Mouse (Mus musculus) heart, postnatal 0 days (tissue): ENCODE data around the gene Nkx2-5. TPM values are rescaled to one million over a fixed set of nuclear protein-coding genes. Genes with fewer than 3 reads are reported as not detected.
A peak's percentile ranks its signal among the peaks of the same experiment; 100 is the strongest.

Experiments used
- ATAC-seq: fragments of 200-750 bp; cut with Nextera tagmentation; 2 replicates; pipeline ENCODE4 v1.8.0; 2017; ENCODE audit warnings: low read depth, moderate number of reproducible peaks, moderate library complexity; ENCODE audit not compliant: insufficient read depth
- DNase-seq: peaks from one replicate; pipeline ENCODE4 v3.0.0-alpha.2; 2016; ENCODE audit warnings: low spot score
- H3K27ac ChIP-seq: fragments of 300-500 bp; sonication (generic); 2 replicates; pipeline ENCODE4 v1.5.1; 2014; ENCODE audit warnings: low read depth, mild to moderate bottlenecking
- H3K27me3 ChIP-seq: fragments of 300-500 bp; sonication (generic); 2 replicates; pipeline ENCODE4 v1.6.1; 2014; ENCODE audit warnings: low read length, mixed read lengths; ENCODE audit not compliant: control insufficient read depth, insufficient read depth
- H3K36me3 ChIP-seq: fragments of 300-500 bp; sonication (generic); replicated peaks from 2 replicates; pipeline ENCODE4 v1.6.1; 2014; ENCODE audit warnings: low read length, mixed read lengths; ENCODE audit not compliant: control insufficient read depth, insufficient read depth
- H3K4me1 ChIP-seq: fragments of 300-500 bp; sonication (generic); 2 replicates; pipeline ENCODE4 v1.6.1; 2014; ENCODE audit warnings: antibody characterized with exemption; ENCODE audit not compliant: control insufficient read depth, insufficient read depth
- H3K4me2 ChIP-seq: fragments of 300-500 bp; sonication (generic); 2 replicates; pipeline ENCODE4 v1.6.1; 2014; ENCODE audit warnings: low read depth, mild to moderate bottlenecking, low read length, moderate library complexity
- H3K4me3 ChIP-seq: fragments of 300-500 bp; sonication (generic); 2 replicates; pipeline ENCODE4 v1.5.1; 2014; ENCODE audit warnings: low read depth, low read length
- H3K9ac ChIP-seq: fragments of 300-500 bp; sonication (generic); replicated peaks from 2 replicates; pipeline ENCODE4 v1.6.1; 2014; ENCODE audit warnings: low read depth, low read length, mixed read lengths
- H3K9me3 ChIP-seq: fragments of 300-500 bp; sonication (generic); replicated peaks from 2 replicates; pipeline ENCODE4 v1.6.1; 2016; ENCODE audit warnings: low read length; ENCODE audit not compliant: control insufficient read depth
- CTCF ChIP-seq: IDR thresholded peaks from 2 replicates; pipeline ENCODE4 v1.5.1; 2016; ENCODE audit warnings: antibody characterized with exemption, control low read depth, low read depth
- EP300 ChIP-seq: IDR thresholded peaks from 2 replicates; pipeline ENCODE4 v1.6.1; 2016; ENCODE audit warnings: antibody characterized with exemption, low read depth
- WGBS: fragments of 180-500 bp; shearing (Covaris S2); extraction: QIAGEN DNeasy Blood & Tissue Kit; methylation state at CpG from one replicate; pipeline ENCODE4 v1.1.7; 2014; 5-methylcytosine and 5-hydroxymethylcytosine counted together
- polyA plus RNA-seq: library from polyadenylated mRNA; unstranded; fragments of >200 nt; fragmentation: Nextera tagmentation; extraction: Ambion mirVana; gene quantifications from 2 replicates; pipeline ENCODE4 v1.2.1, GENCODE M21; 2015
- total RNA-seq: library from RNA; depleted of rRNA; stranded (reverse); fragments of >200 nt; gene quantifications from 2 replicates; pipeline ENCODE4 v1.2.3, GENCODE M21; 2014; ENCODE audit warnings: low replicate concordance

The Nkx2-5 gene
- total and polyA plus RNA-seq, 2 experiments from 2014 or later = 139 to 284 TPM

DNA sequence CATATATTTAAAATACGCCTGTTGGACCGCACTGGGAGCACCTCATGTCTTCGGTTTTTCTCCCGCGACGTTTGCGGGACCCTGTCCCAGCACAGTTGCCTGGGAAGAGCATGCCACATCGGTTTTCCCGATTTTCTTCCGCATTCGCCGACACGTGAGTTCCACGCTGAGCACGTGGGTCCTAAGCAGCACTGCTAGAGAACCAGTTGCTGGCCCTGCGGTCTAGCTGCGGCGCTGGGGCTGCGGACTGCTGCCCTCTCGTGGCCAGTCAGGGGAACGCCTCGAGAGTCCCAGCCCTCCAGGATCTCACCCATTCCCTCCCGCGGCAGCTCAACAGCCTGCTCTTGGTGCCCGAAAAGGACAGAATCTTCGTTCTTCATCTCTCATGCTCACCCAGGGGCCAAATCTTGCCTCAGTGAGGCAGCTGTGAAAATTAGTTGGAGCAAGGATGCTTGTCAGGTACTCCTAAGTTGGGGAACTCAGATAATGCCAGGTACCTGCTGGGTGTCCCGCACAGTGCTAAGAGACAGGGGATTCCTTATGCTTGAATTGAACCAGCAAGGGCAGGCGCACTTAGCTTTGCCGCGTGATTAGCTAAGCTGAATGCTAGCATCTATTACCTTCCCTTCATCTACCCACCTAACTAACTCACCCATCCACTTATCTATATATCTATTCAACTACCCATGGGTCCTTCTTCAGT, 41.4 kb upstream of the Nkx2-5 start:
- H3K9ac ChIP-seq = peak overlapping the region; percentile 31; the same call in 1 of the 2 replicates
- DNase-seq (peak; percentile 92), ATAC-seq (peak; percentile 76)
- H3K27ac ChIP-seq = peak overlapping the region; percentile 91
- no peaks in the 10 kb centered on the region for H3K36me3 ChIP-seq
- WGBS = 5% methylated on average over 30 of the region's 30 CpGs
- H3K9me3 ChIP-seq = no peaks in the 10 kb centered on the region
- peaks cover 44% of the 10 kb centered on the region for H3K4me1 ChIP-seq
- TF ChIP-seq EP300 = no peak; the same call in 1 of the 2 replicates
- TF ChIP-seq CTCF = peak; percentile 99
- peak overlapping the region; percentile 51 for H3K4me3 ChIP-seq
- no peaks in the 10 kb centered on the region for H3K27me3 ChIP-seq
- H3K4me2 ChIP-seq = peak overlapping the region; percentile 76

GRCm38 (mm10) chr17:26884995-26885926, 40.5 kb upstream of the Nkx2-5 start:
- H3K9me3 ChIP-seq = no peaks in the 10 kb centered on the region
- H3K27ac ChIP-seq = peak overlapping the region; percentile 91
- ATAC-seq (peak; percentile 77), DNase-seq (peak; percentile 97)
- H3K27me3 ChIP-seq = no peaks in the 10 kb centered on the region
- H3K36me3 ChIP-seq = no peaks in the 10 kb centered on the region
- H3K9ac ChIP-seq = peak overlapping the region; percentile 31; the same call in 1 of the 2 replicates
- H3K4me1 ChIP-seq = peaks cover 44% of the 10 kb centered on the region
- H3K4me2 ChIP-seq = peak overlapping the region; percentile 76
- peak overlapping the region; percentile 51 for H3K4me3 ChIP-seq
- peak; percentile 66 for TF ChIP-seq CTCF
- TF ChIP-seq EP300 = 0 out of 2 replicates have a peak, but pooled peaks have one; percentile 52
- WGBS = 12% methylated on average over 25 of the region's 25 CpGs

DNA sequence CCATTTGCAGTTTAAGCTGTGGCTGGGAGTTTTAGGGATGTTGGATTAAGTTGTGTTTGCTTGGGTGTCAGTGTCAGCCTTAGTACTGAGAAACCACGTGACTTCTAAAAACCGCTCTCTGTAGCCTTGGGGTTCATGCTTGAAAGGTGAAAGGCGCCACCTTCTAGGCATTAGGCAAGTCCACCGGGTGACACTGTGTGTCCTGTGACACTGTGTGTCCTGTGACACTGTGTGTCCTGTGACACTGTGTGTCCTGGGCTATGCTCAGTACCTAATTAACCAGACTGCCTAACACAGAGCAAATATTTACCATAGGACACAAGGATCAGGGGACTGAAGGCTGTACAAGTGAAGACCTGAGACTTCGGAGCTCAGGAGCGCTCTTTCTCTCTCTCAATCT, 38.8 kb upstream of the Nkx2-5 start:
- H3K36me3 ChIP-seq = no peaks in the 10 kb centered on the region
- H3K4me3 ChIP-seq = no peak overlapping the region
- peaks cover 43% of the 10 kb centered on the region for H3K4me1 ChIP-seq
- H3K27ac ChIP-seq = peak overlapping the region; percentile 91
- H3K9ac ChIP-seq = no peak overlapping the region
- ATAC-seq (no peak), DNase-seq (peak; percentile 1)
- TF ChIP-seq CTCF = no peak
- no peak for TF ChIP-seq EP300
- no peak overlapping the region for H3K4me2 ChIP-seq
- no peaks in the 10 kb centered on the region for H3K9me3 ChIP-seq
- WGBS = 86% methylated on average over 6 of the region's 6 CpGs
- no peaks in the 10 kb centered on the region for H3K27me3 ChIP-seq

GRCm38 (mm10) chr17:26882706-26883105, 37.9 kb upstream of the Nkx2-5 start:
- ATAC-seq = no peak
- 63% methylated on average over 1 of the region's 1 CpGs for WGBS
- H3K27ac ChIP-seq = no peak overlapping the region
- no peaks in the 10 kb centered on the region for H3K27me3 ChIP-seq
- H3K9ac ChIP-seq = no peak overlapping the region
- peak; percentile 7 for DNase-seq
- TF ChIP-seq EP300 (no peak), CTCF (no peak)
- no peaks in the 10 kb centered on the region for H3K9me3 ChIP-seq
- no peaks in the 10 kb centered on the region for H3K36me3 ChIP-seq
- H3K4me1 ChIP-seq = peaks cover 43% of the 10 kb centered on the region
- H3K4me2 ChIP-seq = no peak overlapping the region
- no peak overlapping the region for H3K4me3 ChIP-seq

DNA sequence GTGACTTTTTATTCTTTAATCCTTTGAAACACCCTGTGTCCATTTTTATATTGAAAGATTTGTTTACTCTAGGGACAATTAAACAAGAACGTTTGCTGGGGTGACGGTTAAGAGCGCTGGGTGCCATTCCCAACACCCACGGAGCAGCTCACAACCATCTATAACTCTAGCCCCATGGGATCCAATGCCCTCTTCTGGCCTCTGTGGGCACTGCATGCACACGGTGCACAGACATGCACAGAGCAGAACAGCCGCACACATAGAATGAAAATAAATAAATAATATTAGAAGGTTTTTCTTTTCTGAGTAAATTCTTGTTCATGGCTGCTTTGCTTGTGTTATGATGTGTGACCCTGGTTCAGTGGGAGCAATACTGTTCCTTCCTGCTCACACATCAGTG, 34.4 kb upstream of the Nkx2-5 start:
- Histone ChIP-seq H3K4me3 (no peak overlapping the region), H3K4me1 (peaks cover 32% of the 10 kb centered on the region), H3K27me3 (no peaks in the 10 kb centered on the region), H3K27ac (peak overlapping the region; percentile 80), H3K9me3 (no peaks in the 10 kb centered on the region), H3K4me2 (no peak overlapping the region), H3K9ac (no peak overlapping the region), H3K36me3 (no peaks in the 10 kb centered on the region)
- DNase-seq = no peak
- WGBS = 89% methylated on average over 6 of the region's 6 CpGs
- TF ChIP-seq CTCF (peak; percentile 36), EP300 (no peak)
- ATAC-seq = no peak
